Mouse (Mus musculus) C2C12 (cell line): ENCODE data around the gene Slc27a3.

Experiments
- CEBPB ChIP-seq: IDR thresholded peaks from one replicate; pipeline ENCODE4 v1.6.1; 2011; ENCODE audit warnings: low read depth, mild to moderate bottlenecking, control low read depth, moderate library complexity
- CTCF ChIP-seq: IDR thresholded peaks from one replicate; pipeline ENCODE4 v1.5.1; 2011; ENCODE audit not compliant: control insufficient read depth, insufficient read depth, insufficient read length
- MAX ChIP-seq: IDR thresholded peaks from one replicate; pipeline ENCODE4 v1.6.1; 2011; ENCODE audit warnings: mild to moderate bottlenecking, control low read depth
- MYOD1 ChIP-seq: IDR thresholded peaks from one replicate; pipeline ENCODE4 v1.6.1; 2011; ENCODE audit warnings: low read depth; ENCODE audit not compliant: control insufficient read depth, insufficient read length
- MYOG ChIP-seq: IDR thresholded peaks from one replicate; pipeline ENCODE4 v1.6.1; 2011; ENCODE audit not compliant: control insufficient read depth, insufficient read length; ENCODE audit errors: extremely low read depth
- USF1 ChIP-seq: IDR thresholded peaks from one replicate; pipeline ENCODE4 v1.6.1; 2011; ENCODE audit warnings: low read depth, mild to moderate bottlenecking, control low read depth, moderate library complexity

GRCm38 (mm10) chr3:90347847-90348246, 41.9 kb downstream of the Slc27a3 start:
- no peak for TF ChIP-seq USF1
- TF ChIP-seq CTCF: no peak
- no peak for TF ChIP-seq MYOG
- no peak for TF ChIP-seq MAX
- TF ChIP-seq CEBPB: no peak
- TF ChIP-seq MYOD1: no peak
